Mouse (Mus musculus) MEL (cell line): Measurements from ENCODE around the gene Slk.

ENCODE experiments used
- BHLHE40 ChIP-seq: IDR thresholded peaks from 2 replicates; pipeline ENCODE4 v1.6.1; 2012; ENCODE audit warnings: low read depth, mild to moderate bottlenecking, inconsistent platforms, low read length, improper control_type of control experiment, borderline replicate concordance
- CHD1 ChIP-seq: IDR thresholded peaks from 2 replicates; pipeline ENCODE4 v1.6.1; 2012; ENCODE audit warnings: low read depth, mild to moderate bottlenecking, inconsistent platforms, low read length, improper control_type of control experiment
- CTCF ChIP-seq, 3 experiments: IDR thresholded peaks in 2 of 3; conservative IDR thresholded peaks in 1 of 3; 2 replicates each; pipeline ENCODE4 v1.5.1; 2011 to 2012; ENCODE audit warnings: low read length in 3 of 3, low read depth in 2 of 3, mild to moderate bottlenecking in 2 of 3, improper control_type of control experiment in 1 of 3, inconsistent platforms in 1 of 3, mixed read lengths in 1 of 3, moderate library complexity in 1 of 3; ENCODE audit not compliant: control insufficient read depth in 1 of 3, insufficient read depth in 1 of 3, poor library complexity in 1 of 3, severe bottlenecking in 1 of 3
- E2F4 ChIP-seq: IDR thresholded peaks from 2 replicates; pipeline ENCODE4 v1.6.1; 2011; ENCODE audit warnings: low read depth, low read length, improper control_type of control experiment, borderline replicate concordance
- EP300 ChIP-seq, 2 experiments: IDR thresholded peaks; 2 replicates each; pipeline ENCODE4 v1.6.1; 2011; ENCODE audit warnings: improper control_type of control experiment in 2 of 2, low read length in 2 of 2, low read depth in 1 of 2, mild to moderate bottlenecking in 1 of 2
- GATA1 ChIP-seq: IDR thresholded peaks from 2 replicates; pipeline ENCODE4 v1.6.1; 2011; ENCODE audit warnings: low read depth, low read length, improper control_type of control experiment
- JUND ChIP-seq: IDR thresholded peaks from 2 replicates; pipeline ENCODE4 v1.6.1; 2011; ENCODE audit warnings: low read depth, mild to moderate bottlenecking, improper control_type of control experiment, low read length
- MAFK ChIP-seq: IDR thresholded peaks from 2 replicates; pipeline ENCODE4 v1.6.1; 2011; ENCODE audit warnings: low read depth, mild to moderate bottlenecking, low read length, improper control_type of control experiment, borderline replicate concordance
- MEF2A ChIP-seq: IDR thresholded peaks from 2 replicates; pipeline ENCODE4 v1.6.1; 2014; ENCODE audit warnings: low read depth, mild to moderate bottlenecking, inconsistent platforms, low read length, improper control_type of control experiment; ENCODE audit not compliant: poor library complexity, insufficient replicate concordance, severe bottlenecking; ENCODE audit errors: extremely low read depth
- POLR2A ChIP-seq, 2 experiments: IDR thresholded peaks; 2 replicates each; pipeline ENCODE4 v1.6.1; 2011 to 2012; ENCODE audit warnings: low read length in 2 of 2, mild to moderate bottlenecking in 2 of 2, control low read depth in 1 of 2, improper control_type of control experiment in 1 of 2, low read depth in 1 of 2, moderate library complexity in 1 of 2; ENCODE audit not compliant: control insufficient read depth in 1 of 2, insufficient read depth in 1 of 2, poor library complexity in 1 of 2
- POLR2AphosphoS2 ChIP-seq: IDR thresholded peaks from 2 replicates; pipeline ENCODE4 v1.6.1; 2011; ENCODE audit warnings: low read length, improper control_type of control experiment
- TAL1 ChIP-seq: IDR thresholded peaks from 2 replicates; pipeline ENCODE4 v1.6.1; 2012; ENCODE audit warnings: mild to moderate bottlenecking, inconsistent platforms, low read length, moderate library complexity, mixed read lengths
- TCF12 ChIP-seq: IDR thresholded peaks from 2 replicates; pipeline ENCODE4 v1.6.1; 2014; ENCODE audit warnings: low read depth, mild to moderate bottlenecking, inconsistent platforms, low read length, improper control_type of control experiment, moderate library complexity
- UBTF ChIP-seq: IDR thresholded peaks from 2 replicates; pipeline ENCODE4 v1.6.1; 2012; ENCODE audit warnings: low read depth, mild to moderate bottlenecking, inconsistent platforms, low read length, improper control_type of control experiment, moderate library complexity, borderline replicate concordance; ENCODE audit not compliant: insufficient read depth

DNA sequence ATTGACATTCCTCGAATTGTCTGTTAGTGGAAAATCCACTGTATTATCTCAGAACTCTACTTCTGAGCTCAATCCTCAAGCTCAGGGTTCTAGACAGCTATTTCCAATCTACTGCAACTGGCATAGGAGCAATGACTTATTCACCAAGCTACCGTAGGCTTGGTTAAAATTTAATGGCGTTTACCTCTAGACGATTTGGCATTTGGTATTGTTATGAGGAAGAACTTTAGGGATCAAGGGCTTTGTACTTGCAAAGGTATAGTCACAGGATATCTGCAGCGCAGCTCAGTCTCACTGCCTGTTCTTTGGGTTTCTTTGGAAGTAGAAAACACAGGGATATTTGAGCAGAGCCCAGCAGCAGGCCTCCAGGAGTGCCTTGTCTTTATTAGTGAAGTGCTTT is 20.3 kb upstream of the Slk start:
- TF ChIP-seq TCF12 = no peak
- no peak for TF ChIP-seq CTCF (IDR thresholded peaks at IDR 0.05 in 2 of 3, conservative IDR thresholded peaks at IDR 0.05 in 1 of 3; ENCODE audit: control insufficient read depth in 1 of 3, insufficient read depth in 1 of 3, low read depth in 2 of 3, low read length in 3 of 3, poor library complexity in 1 of 3, severe bottlenecking in 1 of 3)
- no peak for TF ChIP-seq UBTF
- TF ChIP-seq BHLHE40 = no peak
- no peak for TF ChIP-seq POLR2A (IDR thresholded peaks at IDR 0.05; ENCODE audit: control insufficient read depth in 1 of 2, insufficient read depth in 1 of 2, low read depth in 1 of 2, low read length in 2 of 2, poor library complexity in 1 of 2)
- no peak for TF ChIP-seq EP300 (IDR thresholded peaks at IDR 0.05; ENCODE audit: low read depth in 1 of 2, low read length in 2 of 2)
- TF ChIP-seq E2F4 = no peak
- no peak for TF ChIP-seq MAFK
- TF ChIP-seq JUND = no peak
- no peak for TF ChIP-seq POLR2AphosphoS2
- no peak for TF ChIP-seq GATA1
- TF ChIP-seq MEF2A = no peak
- no peak for TF ChIP-seq TAL1
- TF ChIP-seq CHD1 = no peak
